Mouse (Mus musculus) heart, embryonic 15.5 days (tissue): ENCODE results near the gene Ccdc189. TPM values are rescaled to one million over a fixed set of nuclear protein-coding genes. Genes with fewer than 3 reads are reported as not detected.

ENCODE experiments used
- ATAC-seq: fragments of 200-750 bp; cut with Nextera tagmentation; replicated peaks from 2 replicates; pipeline ENCODE4 v1.8.0; 2017; ENCODE audit warnings: low read depth, moderate TSS enrichment; ENCODE audit not compliant: insufficient number of reproducible peaks, insufficient read depth, low FRiP score
- H3K27ac ChIP-seq: fragments of 300-500 bp; sonication (generic); 2 replicates; pipeline ENCODE4 v1.5.1; 2015; ENCODE audit warnings: mild to moderate bottlenecking, inconsistent platforms
- H3K27me3 ChIP-seq: fragments of 300-500 bp; sonication (generic); 2 replicates; pipeline ENCODE4 v1.6.1; 2015; ENCODE audit warnings: inconsistent platforms
- H3K36me3 ChIP-seq: fragments of 300-500 bp; sonication (generic); 2 replicates; pipeline ENCODE4 v1.6.1; 2015; ENCODE audit warnings: mild to moderate bottlenecking, inconsistent platforms
- H3K4me1 ChIP-seq: fragments of 300-500 bp; sonication (generic); replicated peaks from 2 replicates; pipeline ENCODE4 v1.6.1; 2015; ENCODE audit warnings: inconsistent platforms
- H3K4me2 ChIP-seq: fragments of 300-500 bp; sonication (generic); 2 replicates; pipeline ENCODE4 v1.6.1; 2015; ENCODE audit warnings: inconsistent platforms, mild to moderate bottlenecking, moderate library complexity
- H3K4me3 ChIP-seq: fragments of 300-500 bp; sonication (generic); 2 replicates; pipeline ENCODE4 v1.5.1; 2015; ENCODE audit warnings: mild to moderate bottlenecking, inconsistent platforms
- H3K9ac ChIP-seq: fragments of 300-500 bp; sonication (generic); 2 replicates; pipeline ENCODE4 v1.6.1; 2015; ENCODE audit warnings: mild to moderate bottlenecking, inconsistent platforms
- H3K9me3 ChIP-seq: fragments of 300-500 bp; sonication (generic); replicated peaks from 2 replicates; pipeline ENCODE4 v1.6.1; 2016; ENCODE audit warnings: inconsistent platforms
- WGBS: fragments of 180-500 bp; shearing (Covaris S2); methylation state at CpG from one replicate; pipeline ENCODE4 v1.1.7; 2015; ENCODE audit warnings: mixed read lengths; 5-methylcytosine and 5-hydroxymethylcytosine counted together
- polyA plus RNA-seq: library from polyadenylated mRNA; unstranded; fragments of >200 nt; fragmentation: Nextera tagmentation; extraction: Ambion mirVana; gene quantifications from 2 replicates; pipeline ENCODE4 v1.2.1, GENCODE M21; 2015

Gene Ccdc189
- polyA plus RNA-seq, 1 experiment from 2014 or later, result 10.6 TPM

- peaks cover 27% of the 10 kb centered on the region for H3K4me1 ChIP-seq
- H3K27ac ChIP-seq, result no peak overlapping the region
- no peak for ATAC-seq
- H3K9ac ChIP-seq, result no peak overlapping the region
- peaks cover 65% of the 10 kb centered on the region for H3K36me3 ChIP-seq
- WGBS, result 69% methylated on average over 10 of the region's 10 CpGs
- H3K4me3 ChIP-seq, result no peak overlapping the region
- H3K4me2 ChIP-seq, result no peak overlapping the region
- H3K27me3 ChIP-seq, result no peaks in the 10 kb centered on the region
- H3K9me3 ChIP-seq, result no peaks in the 10 kb centered on the region
These were observed 2.7 kb upstream of the Ccdc189 start for GRCm38 (mm10) chr7:127591108-127591507.

- 89% methylated on average over 9 of the region's 9 CpGs for WGBS
- H3K4me2 ChIP-seq, result peak overlapping the region; percentile 96
- H3K4me3 ChIP-seq, result peak overlapping the region; percentile 81
- peaks cover 27% of the 10 kb centered on the region for H3K4me1 ChIP-seq
- H3K9ac ChIP-seq, result 0 out of 2 replicates have a peak overlapping the region, but pooled peaks have one; percentile 1
- peaks cover 51% of the 10 kb centered on the region for H3K36me3 ChIP-seq
- no peaks in the 10 kb centered on the region for H3K27me3 ChIP-seq
- no peaks in the 10 kb centered on the region for H3K9me3 ChIP-seq
- ATAC-seq, result no peak
- H3K27ac ChIP-seq, result no peak overlapping the region
These were observed 1.2 kb upstream of the Ccdc189 start for GRCm38 (mm10) chr7:127589637-127590036.

- Histone ChIP-seq H3K27ac (peak overlapping the region; percentile 68), H3K9me3 (no peaks in the 10 kb centered on the region), H3K36me3 (peaks cover 51% of the 10 kb centered on the region), H3K4me1 (peaks cover 27% of the 10 kb centered on the region), H3K9ac (peak overlapping the region; percentile 86), H3K4me2 (peak overlapping the region; percentile 96), H3K27me3 (no peaks in the 10 kb centered on the region), H3K4me3 (peak overlapping the region; percentile 81)
- ATAC-seq, result no peak; the same call in 1 of the 2 replicates
- WGBS, result 5% methylated on average over 29 of the region's 29 CpGs
These were observed 506 bp upstream of the Ccdc189 start for GRCm38 (mm10) chr7:127588901-127589300.

DNA sequence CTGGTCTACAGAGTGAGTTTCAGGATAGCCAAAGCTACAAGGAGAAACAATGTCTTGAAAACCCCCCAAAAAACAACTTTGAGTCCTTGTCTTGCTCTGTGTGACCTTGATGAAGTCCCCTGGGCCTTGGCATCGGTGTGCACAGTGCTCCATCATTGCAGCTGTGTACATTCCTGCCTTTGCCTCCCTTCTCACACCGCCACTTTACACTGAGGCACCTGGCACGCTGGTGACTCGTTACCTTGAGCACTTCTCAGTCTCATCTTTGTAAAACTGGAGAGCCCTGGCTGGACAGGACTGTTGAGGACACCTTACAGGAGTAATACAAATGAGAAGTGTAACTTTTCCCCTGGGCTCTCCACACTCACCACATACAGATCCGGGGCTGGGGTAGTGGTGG is 1.2 kb downstream of the Ccdc189 start:
- 65% methylated on average over 5 of the region's 5 CpGs for WGBS
- H3K27ac ChIP-seq, result peak overlapping the region; percentile 86; the same call in 1 of the 2 replicates
- H3K4me2 ChIP-seq, result peak overlapping the region; percentile 96
- no peaks in the 10 kb centered on the region for H3K27me3 ChIP-seq
- H3K9me3 ChIP-seq, result no peaks in the 10 kb centered on the region
- peaks cover 51% of the 10 kb centered on the region for H3K36me3 ChIP-seq
- H3K4me1 ChIP-seq, result peaks cover 27% of the 10 kb centered on the region
- peak overlapping the region; percentile 68 for H3K9ac ChIP-seq
- ATAC-seq, result no peak
- H3K4me3 ChIP-seq, result peak overlapping the region; percentile 81

DNA sequence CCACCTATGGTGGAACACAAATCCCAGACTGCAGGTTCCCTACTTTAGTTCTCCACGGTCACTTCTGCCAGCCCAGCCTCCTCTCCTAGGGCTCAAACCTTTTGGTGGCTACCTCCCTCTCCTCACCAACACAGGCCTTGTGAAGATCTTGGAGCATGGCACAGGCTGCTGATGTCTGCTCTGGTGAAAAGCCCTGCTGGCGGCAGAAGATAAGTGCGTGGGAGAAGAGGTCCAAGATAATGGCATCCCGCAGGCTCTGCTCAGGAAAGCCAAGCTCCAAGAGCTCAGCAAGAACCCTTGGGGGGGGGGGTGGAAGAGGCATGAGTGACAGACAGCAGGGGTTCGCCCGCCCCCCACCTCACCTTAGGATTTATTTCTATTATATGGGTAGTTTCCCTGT is 2.2 kb downstream of the Ccdc189 start:
- H3K9ac ChIP-seq, result no peak overlapping the region
- H3K9me3 ChIP-seq, result no peaks in the 10 kb centered on the region
- H3K27ac ChIP-seq, result no peak overlapping the region
- H3K36me3 ChIP-seq, result peaks cover 51% of the 10 kb centered on the region
- peaks cover 22% of the 10 kb centered on the region for H3K4me1 ChIP-seq
- H3K4me3 ChIP-seq, result no peak overlapping the region
- WGBS, result 80% methylated on average over 6 of the region's 6 CpGs
- H3K4me2 ChIP-seq, result no peak overlapping the region
- no peak for ATAC-seq
- no peaks in the 10 kb centered on the region for H3K27me3 ChIP-seq

GRCm38 (mm10) chr7:127585031-127585430 is 3.4 kb downstream of the Ccdc189 start:
- ATAC-seq, result no peak
- Histone ChIP-seq H3K9me3 (no peaks in the 10 kb centered on the region), H3K4me2 (no peak overlapping the region), H3K4me1 (peaks cover 18% of the 10 kb centered on the region), H3K27me3 (no peaks in the 10 kb centered on the region), H3K27ac (no peak overlapping the region), H3K4me3 (no peak overlapping the region), H3K36me3 (peaks cover 51% of the 10 kb centered on the region), H3K9ac (no peak overlapping the region)
- 81% methylated on average over 7 of the region's 7 CpGs for WGBS

DNA sequence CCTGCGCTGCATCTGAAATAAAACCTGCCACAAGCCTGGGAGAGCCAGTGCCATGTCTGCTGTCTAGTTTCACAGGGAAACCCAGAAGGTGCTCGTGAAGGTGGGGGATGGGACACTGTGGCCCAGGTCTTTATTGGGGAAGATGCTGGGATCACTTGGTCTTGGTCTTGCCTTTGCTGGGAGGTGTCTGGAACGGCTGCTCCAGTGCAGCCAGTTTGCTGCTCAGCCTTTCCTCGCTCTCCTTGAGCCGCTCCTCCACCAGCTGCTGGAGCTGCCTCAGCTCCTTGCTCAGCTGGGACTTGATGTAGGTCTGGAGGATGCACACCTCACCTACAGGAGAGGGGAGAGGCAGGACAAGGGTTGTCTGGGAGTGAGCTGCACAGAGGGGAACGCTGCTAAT is 5.1 kb downstream of the Ccdc189 start:
- H3K4me2 ChIP-seq, result no peak overlapping the region
- peaks cover 60% of the 10 kb centered on the region for H3K36me3 ChIP-seq
- 89% methylated on average over 6 of the region's 6 CpGs for WGBS
- H3K4me1 ChIP-seq, result peaks cover 10% of the 10 kb centered on the region
- no peaks in the 10 kb centered on the region for H3K27me3 ChIP-seq
- H3K9me3 ChIP-seq, result no peaks in the 10 kb centered on the region
- ATAC-seq, result no peak
- H3K4me3 ChIP-seq, result no peak overlapping the region
- H3K9ac ChIP-seq, result no peak overlapping the region
- H3K27ac ChIP-seq, result no peak overlapping the region

DNA sequence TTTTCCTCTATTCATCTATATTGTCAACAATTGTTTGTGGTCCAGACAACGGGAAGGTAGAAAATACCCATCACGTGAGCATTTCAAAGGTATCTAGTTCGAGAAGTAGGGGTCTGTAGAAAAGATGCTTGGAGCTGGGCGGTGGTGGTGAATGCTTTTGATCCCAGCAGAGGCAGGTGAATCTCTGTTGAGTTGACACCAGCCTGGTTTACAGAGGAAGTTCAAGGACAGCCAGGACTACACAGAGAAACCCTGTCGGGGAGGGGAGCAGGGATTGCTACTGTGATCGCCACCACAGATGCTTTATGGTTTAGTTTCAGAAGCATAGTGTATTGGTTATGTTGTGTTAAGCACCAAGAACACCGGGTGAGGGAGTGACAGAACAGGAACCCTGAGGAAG is 14.3 kb downstream of the Ccdc189 start:
- ATAC-seq, result no peak
- H3K9ac ChIP-seq, result peak overlapping the region; percentile 77
- H3K4me1 ChIP-seq, result peaks cover 22% of the 10 kb centered on the region
- H3K36me3 ChIP-seq, result peaks cover 23% of the 10 kb centered on the region
- peak overlapping the region; percentile 79 for H3K4me3 ChIP-seq
- no peaks in the 10 kb centered on the region for H3K27me3 ChIP-seq
- H3K9me3 ChIP-seq, result no peaks in the 10 kb centered on the region
- peak overlapping the region; percentile 85 for H3K4me2 ChIP-seq
- H3K27ac ChIP-seq, result no peak overlapping the region
- WGBS, result 18% methylated on average over 7 of the region's 7 CpGs

DNA sequence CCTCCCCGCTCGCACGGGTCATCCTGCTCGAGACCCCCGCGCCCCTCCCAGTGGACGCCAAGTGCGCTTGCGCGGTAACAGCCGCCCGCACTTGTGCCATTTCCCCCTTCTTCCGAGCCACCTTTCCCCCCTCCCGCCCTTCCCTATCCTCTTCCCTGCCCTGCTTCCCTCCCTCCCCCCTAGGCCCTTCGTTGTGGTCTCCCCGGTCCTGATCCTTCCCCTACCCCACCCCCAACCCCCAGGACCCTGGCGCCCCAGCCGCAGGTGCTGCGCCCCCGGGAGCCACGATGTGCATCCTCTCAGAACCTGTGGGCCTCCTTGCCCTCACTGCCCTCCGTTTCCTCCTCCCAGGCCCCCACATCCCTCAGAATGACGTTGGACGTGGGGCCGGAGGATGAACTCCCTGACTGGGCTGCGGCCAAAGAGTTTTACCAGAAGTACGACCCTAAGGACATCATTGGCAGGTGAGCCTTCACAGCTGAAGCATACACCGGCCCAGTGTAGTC is 14.8 kb downstream of the Ccdc189 start:
- H3K9ac ChIP-seq, result peak overlapping the region; percentile 77
- H3K36me3 ChIP-seq, result peaks cover 24% of the 10 kb centered on the region
- no peaks in the 10 kb centered on the region for H3K27me3 ChIP-seq
- H3K4me3 ChIP-seq, result peak overlapping the region; percentile 79
- H3K4me1 ChIP-seq, result peaks cover 22% of the 10 kb centered on the region
- peak; percentile 47 for ATAC-seq
- peak overlapping the region; percentile 78 for H3K27ac ChIP-seq
- H3K4me2 ChIP-seq, result peak overlapping the region; percentile 85
- no peaks in the 10 kb centered on the region for H3K9me3 ChIP-seq
- WGBS, result under 1% methylated on average over 25 of the region's 28 CpGs

DNA sequence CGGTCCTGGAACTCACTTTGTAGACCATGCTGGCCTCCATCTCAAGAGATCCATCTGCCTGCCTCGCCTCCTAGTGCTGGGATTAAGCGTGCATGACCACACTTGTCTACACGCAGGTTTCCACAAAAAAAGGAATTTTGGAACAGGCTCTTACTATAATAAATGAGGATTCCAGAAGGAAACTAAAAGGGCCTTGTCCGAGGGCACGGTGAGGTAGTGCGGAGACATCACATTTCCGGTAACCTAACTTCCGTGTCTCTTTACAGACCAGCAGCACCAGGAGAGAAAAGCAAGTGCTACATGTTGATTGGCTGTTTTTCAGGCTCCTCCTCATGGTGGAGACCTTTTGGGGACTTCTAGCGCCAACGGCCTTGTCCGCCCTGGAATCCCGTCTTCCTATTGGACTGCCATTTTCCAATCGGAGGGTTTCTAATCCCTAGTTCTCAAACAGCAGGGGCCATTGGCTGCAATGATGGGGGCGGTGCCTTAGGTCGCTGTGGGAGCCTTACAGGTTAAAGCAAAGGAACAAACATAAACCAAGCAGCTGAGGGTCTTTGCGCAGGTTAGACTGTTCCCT is 15.4 kb downstream of the Ccdc189 start, which contains the start of gene Phkg2:
Gene Phkg2, plus strand, starts transcription at position 446 of the 577 bp plus-strand sequence.
- Histone ChIP-seq H3K9ac (peak within 1 kb of the TSS; percentile 77), H3K4me1 (peaks cover 22% of the 10 kb centered on the region), H3K4me2 (peak within 1 kb of the TSS; percentile 85), H3K27me3 (no peaks in the 10 kb centered on the region), H3K9me3 (no peaks in the 10 kb centered on the region), H3K36me3 (peaks cover 19% of the 10 kb centered on the region), H3K4me3 (peak within 1 kb of the TSS; percentile 79), H3K27ac (peak within 1 kb of the TSS; percentile 78)
- WGBS, result under 1% methylated on average over 17 of the region's 17 CpGs
- peak; percentile 96 for ATAC-seq

DNA sequence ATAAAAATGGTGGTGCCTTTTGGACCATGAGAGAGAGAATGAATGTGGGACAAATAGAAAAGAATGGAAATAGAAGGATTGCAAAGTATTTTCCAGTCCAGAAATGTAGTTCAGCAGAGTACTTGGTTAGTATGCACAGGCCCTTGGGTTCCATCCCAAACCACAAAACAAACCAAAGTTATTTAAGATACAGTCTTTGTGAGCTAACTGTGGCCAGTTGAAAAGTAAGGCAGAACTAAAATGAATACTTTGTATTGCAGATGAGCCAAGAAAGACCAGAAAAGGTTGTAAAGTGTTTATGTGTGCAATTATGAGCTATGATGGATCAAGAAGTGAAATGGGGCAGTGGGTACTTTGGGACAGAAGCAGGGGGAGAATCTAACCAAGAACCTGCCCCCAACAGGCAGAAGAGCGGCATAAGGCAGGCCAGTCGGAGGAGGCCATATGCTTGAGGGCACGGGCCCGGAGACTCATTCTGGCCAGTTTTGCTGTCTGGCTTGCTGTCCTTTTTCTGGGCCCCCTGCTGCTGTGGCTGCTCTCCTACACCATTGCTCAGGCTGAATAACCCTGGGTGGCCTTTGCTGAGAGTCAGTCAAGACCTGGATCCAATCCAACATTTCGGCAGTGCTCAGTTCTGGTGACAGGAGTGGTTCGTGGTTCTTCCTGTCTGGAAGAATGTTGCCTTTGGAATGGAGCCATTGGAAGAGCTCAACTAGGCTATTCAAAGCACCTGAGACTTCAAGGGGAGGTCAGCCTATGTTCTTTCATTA is 23.8 kb downstream of the Ccdc189 start:
- no peak overlapping the region for H3K4me2 ChIP-seq
- ATAC-seq, result peak; percentile 81

More for the DNA sequence above, 23.8 kb downstream of the Ccdc189 start:
- Histone ChIP-seq H3K27me3 (no peaks in the 10 kb centered on the region), H3K9me3 (no peaks in the 10 kb centered on the region), H3K27ac (peak overlapping the region; percentile 31), H3K4me3 (no peak overlapping the region), H3K4me1 (peaks cover 13% of the 10 kb centered on the region), H3K36me3 (peaks cover 54% of the 10 kb centered on the region), H3K9ac (no peak overlapping the region)
- WGBS, result 60% methylated on average over 6 of the region's 6 CpGs
